Mouse (Mus musculus) telencephalon, adult 2 months (tissue): ENCODE measurements around the gene Myh14.
"Not testable (repeated sequence)": the region's sequence is repeated elsewhere in the genome, so short reads cannot be mapped to it uniquely, and the experiment has no call there.

ENCODE experiments used
- DNase-seq: peaks from one replicate; pipeline ENCODE4 v3.0.0-alpha.2; 2011; ENCODE audit warnings: low read depth, low spot score

Myh14 gene

GRCm38 (mm10) chr7:44670803-44671202, at the start of gene Myh14:
Gene Myh14, minus strand, starts transcription at chr7:44670843.
- DNase-seq: peak; percentile 88

- no peak for DNase-seq
Observed at GRCm38 (mm10) chr7:44709881-44710280, 39.2 kb upstream of the Myh14 start.

- no peak for DNase-seq
Observed at GRCm38 (mm10) chr7:44708574-44708973, 37.9 kb upstream of the Myh14 start, which contains the start of gene Izumo2. Gene Izumo2, plus strand, starts transcription at chr7:44708742.

GRCm38 (mm10) chr7:44708093-44708492, 37.5 kb upstream of the Myh14 start:
- not testable (repeated sequence) for DNase-seq

- DNase-seq: no peak
Observed at GRCm38 (mm10) chr7:44707169-44707675, 36.6 kb upstream of the Myh14 start.

GRCm38 (mm10) chr7:44706322-44706721, 35.7 kb upstream of the Myh14 start:
- no peak for DNase-seq

- no peak for DNase-seq
Observed at GRCm38 (mm10) chr7:44705086-44705485, 34.4 kb upstream of the Myh14 start.

- no peak for DNase-seq
Observed at GRCm38 (mm10) chr7:44704363-44704762, 33.7 kb upstream of the Myh14 start.

- DNase-seq: no peak
Observed at GRCm38 (mm10) chr7:44702985-44703384, 32.3 kb upstream of the Myh14 start.

- DNase-seq: no peak
Observed at GRCm38 (mm10) chr7:44701921-44702320, 31.3 kb upstream of the Myh14 start.

- no peak for DNase-seq
Observed at GRCm38 (mm10) chr7:44697980-44698379, 27.3 kb upstream of the Myh14 start.

- DNase-seq: no peak
Observed at GRCm38 (mm10) chr7:44697191-44697710, 26.6 kb upstream of the Myh14 start.

GRCm38 (mm10) chr7:44695223-44695622, 24.6 kb upstream of the Myh14 start:
- no peak for DNase-seq

- DNase-seq: no peak
Observed at GRCm38 (mm10) chr7:44693427-44694175, 23.0 kb upstream of the Myh14 start.

GRCm38 (mm10) chr7:44689331-44689730, 18.7 kb upstream of the Myh14 start:
- DNase-seq: no peak

GRCm38 (mm10) chr7:44688890-44689289, 18.2 kb upstream of the Myh14 start:
- no peak for DNase-seq

GRCm38 (mm10) chr7:44685531-44686402, 15.1 kb upstream of the Myh14 start:
- DNase-seq: no peak

GRCm38 (mm10) chr7:44683656-44684055, 13.0 kb upstream of the Myh14 start:
- no peak for DNase-seq

GRCm38 (mm10) chr7:44676611-44677010, 6.0 kb upstream of the Myh14 start:
- DNase-seq: peak; percentile 19

- DNase-seq: no peak
Observed at GRCm38 (mm10) chr7:44676126-44676525, 5.5 kb upstream of the Myh14 start.

GRCm38 (mm10) chr7:44675171-44675570, 4.5 kb upstream of the Myh14 start:
- DNase-seq: no peak

- no peak for DNase-seq
Observed at GRCm38 (mm10) chr7:44674511-44674910, 3.9 kb upstream of the Myh14 start.
